Mouse (Mus musculus): ENCODE data around the gene Acpp. TPM values are rescaled to one million over a fixed set of nuclear protein-coding genes. Genes with fewer than 3 reads are reported as not detected.

Acpp gene
- total RNA-seq, 2 experiments from 2014 or later, result not detected

- no peak for DNase-seq
Observed at GRCm38 (mm10) chr9:104251111-104251510, 86.4 kb downstream of the Acpp start.

- DNase-seq, result no peak
Observed at GRCm38 (mm10) chr9:104247307-104247987, 90.1 kb downstream of the Acpp start.

- DNase-seq, result no peak
Observed at GRCm38 (mm10) chr9:104243799-104244466, 93.6 kb downstream of the Acpp start.

- DNase-seq, result no peak
Observed at GRCm38 (mm10) chr9:104240146-104240545, 97.4 kb downstream of the Acpp start.

- no peak for DNase-seq
Observed at GRCm38 (mm10) chr9:104239076-104239475, 98.5 kb downstream of the Acpp start.

Other genes starting within 250 kb of the Acpp start
- gene Ackr4, start 210.8 kb downstream of the Acpp start, total RNA-seq (2021), result not detected
- gene Dnajc13, start 74.8 kb downstream of the Acpp start, total RNA-seq (2021), result 10 to 100 TPM; 61.7 to 70.3 TPM
- 100 to 1,000 TPM; 123 to 148 TPM for gene Cpne4, start 209.5 kb upstream of the Acpp start, total RNA-seq (2021)

All from layer of hippocampus, postnatal 36 days (tissue).